Mouse (Mus musculus) adrenal gland, adult 8-10 months (tissue): ENCODE results near the gene Ak5. TPM values are rescaled to one million over a fixed set of nuclear protein-coding genes. Genes with fewer than 3 reads are reported as not detected.
A peak's percentile ranks its signal among the peaks of the same experiment; 100 is the strongest.
"Not testable (repeated sequence)": the region's sequence is repeated elsewhere in the genome, so short reads cannot be mapped to it uniquely, and the experiment has no call there.

Experiments used
- DNase-seq: peaks from one replicate; pipeline ENCODE4 v3.0.0; 2022
- total RNA-seq, 4 experiments: library from RNA; stranded (reverse); gene quantifications; 2 replicates each; pipeline ENCODE4 v1.2.4; 2022

The Ak5 gene
- 1 to 10 TPM; 3.3 to 4.9 (median 4.7) TPM for total RNA-seq

DNA sequence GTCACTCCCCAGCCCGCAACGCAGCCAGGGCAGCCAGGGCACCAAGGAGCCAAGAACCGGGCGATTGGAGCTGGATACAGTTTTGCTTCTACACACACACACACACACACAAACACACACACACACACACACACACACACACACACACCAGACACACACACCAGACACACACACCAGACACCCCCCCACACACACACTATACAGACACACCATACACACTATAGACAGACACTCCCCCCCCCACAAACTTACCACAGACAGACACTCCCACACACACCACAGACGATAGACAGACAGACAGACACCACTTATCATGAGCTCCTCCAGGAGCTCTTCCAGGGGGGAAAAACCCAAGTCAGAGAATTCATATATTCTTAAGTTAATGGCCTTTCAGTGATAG lies at the start of gene Ak5:
Gene Ak5, minus strand, starts transcription at position 122 of the 400 bp plus-strand sequence.
- no peak for DNase-seq

DNA sequence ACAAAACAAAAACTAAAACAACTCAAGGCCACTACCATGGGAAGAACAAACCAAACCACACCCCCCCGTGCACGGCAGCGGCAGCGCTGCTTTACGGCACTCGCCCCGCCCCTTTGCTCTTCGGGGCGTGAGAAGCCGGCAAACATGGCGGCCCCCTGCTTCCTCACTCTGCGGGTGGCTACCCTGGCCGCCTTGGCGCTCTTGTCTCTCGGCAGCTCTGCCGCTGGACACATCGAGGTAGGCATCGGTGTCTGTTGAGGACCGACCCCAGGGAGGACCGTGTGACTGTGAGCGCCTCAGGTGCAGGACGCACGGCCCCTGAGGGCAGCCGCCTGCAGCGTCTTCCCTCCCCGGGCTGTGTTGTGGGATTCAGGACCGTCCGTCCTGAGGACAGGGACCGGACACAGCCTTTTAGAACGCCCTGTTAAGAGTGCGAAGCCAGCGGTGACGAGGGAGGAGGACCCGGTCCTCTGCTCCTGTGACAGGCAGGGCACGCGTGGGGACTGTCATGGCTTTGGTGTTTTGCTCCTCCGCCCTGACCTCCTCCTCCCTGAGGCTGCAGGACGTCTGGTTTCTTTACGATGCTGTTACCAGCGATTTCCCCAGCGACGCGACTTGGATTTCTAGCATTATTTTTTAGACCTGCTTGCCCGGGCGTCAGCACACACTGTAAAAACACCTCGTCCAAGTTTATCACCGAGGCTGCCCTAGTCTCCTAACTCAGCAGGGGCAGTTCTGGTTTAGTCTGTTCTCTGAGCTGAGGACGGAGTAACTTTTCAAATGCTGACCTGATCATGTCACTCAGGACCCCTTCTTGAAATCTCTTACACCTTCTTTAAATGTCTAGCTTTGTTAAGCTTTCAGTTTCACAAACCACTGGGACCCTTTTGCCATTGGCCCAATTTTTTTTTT lies 46.1 kb upstream of the Ak5 start, which contains the start of gene Pigk:
Gene Pigk, plus strand, starts transcription at position 110 of the 912 bp plus-strand sequence.
- DNase-seq, result peak; percentile 88

DNA sequence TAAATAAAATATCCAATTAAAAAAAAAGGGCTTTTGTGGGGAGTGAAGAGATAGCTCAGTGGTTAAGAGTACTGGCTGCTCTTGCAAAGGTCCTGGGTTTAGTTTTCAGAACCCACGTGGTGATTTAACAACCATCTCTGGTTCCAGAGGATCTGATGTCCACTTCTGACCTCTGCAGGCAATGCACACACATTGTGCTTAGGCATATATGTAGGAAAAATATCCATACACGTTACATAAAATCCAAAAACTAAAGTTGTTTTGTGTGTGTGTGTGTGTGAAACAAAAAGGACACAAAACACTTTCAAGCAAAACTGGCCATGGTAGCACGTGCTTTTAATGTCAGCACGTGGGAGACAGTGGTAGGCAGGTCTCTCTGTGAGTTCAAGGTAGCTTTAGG lies 44.8 kb upstream of the Ak5 start:
- DNase-seq, result no peak

DNA sequence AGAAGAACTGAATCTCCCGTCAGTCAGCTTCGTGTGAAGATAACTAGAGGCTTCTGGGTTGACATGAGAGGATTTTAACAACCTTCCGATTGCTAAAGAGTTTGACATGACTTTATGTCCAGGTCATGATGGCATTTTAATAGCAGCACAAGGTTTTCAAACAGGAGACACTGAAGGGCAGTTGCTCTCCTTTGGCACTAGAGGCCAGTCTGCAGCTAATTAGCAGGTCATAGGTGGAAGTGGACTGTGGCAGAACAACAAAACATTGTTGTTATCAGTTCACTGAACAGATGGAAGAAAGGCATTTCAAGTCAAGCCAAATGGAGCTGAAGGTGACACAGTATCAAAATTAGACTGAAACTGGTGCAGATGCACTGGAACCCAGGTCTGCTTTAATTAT lies 41.8 kb upstream of the Ak5 start:
- DNase-seq, result no peak

DNA sequence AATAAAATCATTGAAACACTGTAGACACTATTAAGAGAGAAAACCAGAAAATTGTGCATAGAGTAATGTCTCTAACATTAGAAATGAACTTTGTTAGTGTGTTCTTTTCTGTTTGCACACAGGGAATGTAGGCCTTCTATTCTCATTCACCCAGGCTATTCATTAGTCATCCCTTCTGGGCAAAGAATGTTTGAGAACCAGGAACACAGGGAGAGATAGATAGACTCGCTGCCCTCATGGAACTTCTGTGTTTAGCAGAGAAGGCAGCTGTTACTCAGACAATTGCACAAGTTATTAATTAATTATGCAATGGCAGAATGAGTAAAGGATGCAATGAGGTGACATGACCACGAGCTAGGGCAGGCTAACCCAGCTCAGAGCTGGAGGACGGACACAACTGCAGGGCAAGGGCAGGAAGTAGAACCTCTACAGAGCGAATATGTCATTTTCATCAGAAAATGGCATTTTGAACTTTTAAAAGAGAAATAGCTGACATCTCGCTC lies 39.2 kb upstream of the Ak5 start:
- DNase-seq, result no peak

DNA sequence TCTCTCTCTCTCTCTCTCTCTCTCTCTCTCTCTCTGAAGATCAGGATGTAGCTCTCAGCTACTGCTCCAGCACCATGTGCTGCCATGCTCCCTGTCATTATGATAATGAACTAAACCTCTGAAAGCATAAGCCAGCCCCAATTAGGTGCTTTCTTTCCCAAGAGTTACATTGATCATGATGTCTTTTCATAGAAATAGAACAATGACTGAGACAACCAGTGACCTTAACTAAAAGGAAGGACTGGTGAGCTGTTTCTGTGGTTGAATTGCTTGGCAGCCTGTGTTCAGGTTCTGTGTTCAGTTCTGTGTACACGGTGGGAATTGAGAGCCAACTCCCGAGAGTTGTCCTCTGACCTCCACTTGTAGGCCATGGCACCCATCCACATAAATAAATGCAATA lies 38.7 kb upstream of the Ak5 start:
- DNase-seq, result no peak

DNA sequence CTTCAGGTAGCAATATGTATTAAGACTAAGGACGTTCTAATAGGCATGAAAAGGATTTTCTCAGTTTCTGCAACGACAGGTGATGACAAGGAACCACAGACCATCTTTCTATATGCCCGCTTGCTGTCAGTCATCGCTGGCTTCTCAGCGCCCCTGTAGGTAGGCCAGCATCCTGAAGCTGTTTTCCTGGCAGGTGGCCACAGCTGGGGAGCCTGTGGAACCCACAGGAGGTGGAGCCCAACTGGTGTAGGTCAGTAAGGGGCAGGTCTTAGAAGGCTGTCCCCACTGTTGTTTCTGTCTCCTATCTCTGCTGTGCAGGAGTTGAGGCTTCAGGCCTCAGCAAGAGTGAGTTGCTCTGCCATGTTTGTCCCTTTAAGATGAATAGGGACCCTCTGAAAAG lies 37.7 kb upstream of the Ak5 start:
- no peak for DNase-seq

DNA sequence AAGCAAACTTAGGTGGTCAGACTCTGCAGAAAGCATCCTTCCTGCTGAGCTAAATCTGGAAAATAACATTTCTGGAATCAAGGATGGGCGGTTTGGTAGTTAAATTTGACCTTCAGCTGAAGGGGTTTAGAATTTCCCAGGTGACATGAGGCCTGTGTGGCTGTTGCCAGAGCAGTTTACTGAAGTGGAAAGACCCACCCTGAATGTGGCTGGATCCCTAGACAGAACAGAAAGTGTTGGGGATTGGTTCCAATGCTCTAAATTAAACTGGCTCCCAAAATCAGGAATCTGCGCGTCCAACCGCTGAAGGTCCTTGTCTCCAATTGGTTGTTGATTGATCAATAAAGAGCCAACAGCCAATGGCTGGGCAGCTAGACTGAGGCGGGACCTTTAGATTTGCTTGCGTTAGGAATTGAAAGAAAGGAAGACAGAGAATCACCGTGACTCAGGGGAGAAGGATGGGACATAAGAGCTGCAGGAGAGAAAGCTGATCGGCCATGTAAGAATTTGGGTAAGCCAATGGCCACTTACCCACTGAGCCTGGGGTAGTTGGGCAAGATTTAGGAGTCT lies 34.2 kb upstream of the Ak5 start:
- DNase-seq, result no peak

DNA sequence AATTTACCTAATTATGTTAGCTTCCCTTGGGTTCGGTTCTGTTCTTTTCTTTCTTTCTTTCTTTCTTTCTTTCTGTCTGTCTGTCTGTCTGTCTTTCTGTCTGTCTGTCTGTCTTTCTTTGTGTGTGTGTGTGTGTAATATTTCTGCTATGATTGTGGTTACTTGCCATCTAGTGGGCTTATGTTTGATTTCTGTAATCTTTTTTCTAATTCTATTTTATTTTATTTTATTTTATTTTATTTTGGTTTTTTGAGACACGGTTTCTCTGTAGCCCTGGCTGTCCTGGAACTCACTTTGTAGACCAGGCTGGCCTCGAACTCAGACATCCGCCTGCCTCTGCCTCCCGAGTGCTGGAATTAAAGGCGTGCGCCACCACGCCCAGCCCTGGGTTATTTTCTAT lies 33.4 kb upstream of the Ak5 start:
- not testable (repeated sequence) for DNase-seq

DNA sequence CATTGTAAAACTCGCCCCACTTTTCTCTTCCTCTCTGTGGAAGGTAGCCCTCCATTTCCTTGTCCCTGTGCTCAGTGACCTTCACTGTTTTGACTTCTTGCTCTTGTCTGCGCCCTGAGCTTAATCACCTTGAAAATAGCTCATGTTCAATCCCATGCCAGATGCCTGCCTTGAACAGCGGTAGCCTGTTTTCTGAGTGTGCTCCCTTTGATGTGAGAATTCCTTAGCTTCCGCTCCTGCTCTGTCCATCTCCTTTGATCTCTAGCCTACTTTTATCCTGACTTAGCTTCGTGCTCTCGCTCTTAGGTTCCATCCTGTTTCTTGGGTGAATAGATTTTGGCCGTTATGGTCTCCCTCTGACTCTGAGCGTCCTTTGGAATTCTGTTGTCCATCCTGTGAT lies 31.1 kb upstream of the Ak5 start:
- no peak for DNase-seq

DNA sequence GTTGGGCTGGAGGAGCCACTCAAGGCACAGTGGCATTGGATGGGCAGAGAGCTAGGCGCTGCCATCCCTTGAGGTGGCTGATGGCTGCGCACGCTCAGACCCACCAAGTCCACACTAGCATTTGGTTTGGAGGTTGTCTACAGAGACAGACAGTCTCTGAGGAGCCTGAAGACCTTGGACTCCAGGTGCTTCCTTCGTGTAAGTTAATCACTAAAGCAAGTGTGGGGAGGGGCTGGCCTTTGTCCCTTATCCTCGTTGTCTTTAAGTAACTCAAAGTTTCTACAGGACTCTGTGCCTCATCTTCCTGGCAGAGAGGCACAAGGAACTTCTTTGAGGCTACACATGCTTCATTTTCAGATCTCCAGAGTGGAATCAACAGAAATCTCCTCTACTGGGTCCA lies 29.9 kb upstream of the Ak5 start:
- DNase-seq, result no peak

DNA sequence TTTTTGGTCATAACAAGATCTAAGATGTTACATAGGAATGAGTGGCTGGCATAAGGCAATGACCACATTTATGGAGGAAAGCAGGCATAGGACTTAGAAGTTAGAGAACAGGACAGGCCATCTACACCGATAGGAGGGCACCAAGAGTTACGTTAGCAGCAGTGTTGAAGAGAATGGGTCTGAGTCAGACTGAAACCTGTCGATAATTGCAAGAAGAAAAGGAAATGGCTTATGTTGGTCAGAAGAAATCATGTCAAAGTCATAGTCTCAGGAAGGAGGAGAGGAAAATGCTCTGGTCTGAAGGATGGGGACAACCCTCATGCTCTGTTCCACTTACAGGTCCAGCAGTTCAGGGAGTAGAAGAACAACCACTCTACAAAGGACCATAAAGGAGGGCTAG lies 26.8 kb upstream of the Ak5 start:
- DNase-seq, result no peak

DNA sequence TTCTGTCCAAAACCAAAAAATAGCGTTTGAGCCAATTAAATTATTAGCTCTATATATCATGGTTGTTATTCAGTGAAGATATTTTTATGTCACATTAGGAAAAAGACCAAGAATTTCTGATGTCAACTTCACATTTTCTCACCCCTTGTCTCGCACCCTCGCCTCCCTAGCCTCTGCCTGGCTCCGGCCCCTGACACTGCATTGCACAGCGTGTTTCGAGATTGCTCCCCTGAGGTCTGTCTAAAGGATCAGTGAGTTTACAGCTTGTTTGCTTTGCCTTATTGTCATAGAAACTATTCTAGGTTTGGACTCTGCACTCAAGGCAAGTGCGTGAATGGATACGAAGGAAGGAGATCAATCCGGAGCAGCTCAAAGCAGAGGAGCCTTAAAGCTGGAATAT lies 20.9 kb upstream of the Ak5 start:
- no peak for DNase-seq

DNA sequence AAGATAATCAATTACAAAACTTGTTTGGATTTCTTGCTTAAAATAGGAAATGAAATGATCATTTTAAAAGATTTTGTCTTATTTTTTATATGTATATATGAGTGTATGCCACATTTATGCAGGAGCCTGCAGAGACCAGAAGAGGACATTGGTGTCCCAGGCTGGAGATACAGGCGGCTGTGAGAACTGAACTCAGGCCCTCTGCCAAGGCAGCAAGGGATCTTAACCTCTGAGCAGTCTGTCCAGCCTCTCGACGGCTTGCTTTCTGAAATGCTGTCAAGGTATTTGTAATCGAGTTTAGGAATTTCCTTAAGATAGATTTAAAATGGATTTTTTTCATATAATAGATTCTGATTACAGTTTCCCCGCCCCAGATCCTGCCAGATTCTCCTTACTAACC lies 20.4 kb upstream of the Ak5 start:
- no peak for DNase-seq

DNA sequence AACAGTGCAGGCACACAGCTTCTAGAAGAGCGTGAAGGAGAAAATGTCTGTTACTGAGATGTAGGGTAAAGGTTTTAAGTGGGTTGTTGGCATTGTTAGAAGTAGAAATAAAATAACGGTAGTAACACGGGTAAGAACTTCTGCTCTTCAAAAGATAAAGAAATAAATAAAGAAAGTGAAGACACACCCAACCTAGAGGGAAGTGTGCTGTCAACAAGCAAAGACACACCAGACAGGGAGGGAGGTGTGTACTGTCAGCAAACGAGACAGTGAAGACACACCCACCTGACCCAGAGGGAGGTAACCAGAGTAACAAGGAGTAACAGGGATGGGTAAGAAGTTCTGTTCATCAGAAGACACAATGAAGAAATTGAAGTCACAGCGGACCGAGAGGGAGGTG lies 6.5 kb upstream of the Ak5 start:
- no peak for DNase-seq

DNA sequence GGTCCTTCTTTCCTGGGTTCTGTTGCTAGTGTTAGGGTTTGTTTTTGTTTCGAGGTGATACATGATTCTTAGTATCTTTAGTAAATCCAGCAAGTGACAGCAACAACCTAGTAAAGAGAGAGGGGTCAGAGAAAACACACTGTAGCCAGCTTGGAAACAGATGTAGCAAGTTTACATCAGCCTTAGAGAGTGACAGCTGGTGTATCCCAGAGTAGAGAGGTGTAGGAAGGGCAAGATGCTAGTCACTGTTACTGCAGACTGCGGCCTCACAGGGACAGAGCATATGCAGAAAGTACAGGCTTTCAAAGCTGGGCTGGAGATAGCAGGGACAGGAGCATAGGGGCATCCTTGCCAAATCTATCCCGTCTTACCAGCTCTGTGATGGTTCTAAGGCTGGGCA lies 1.6 kb upstream of the Ak5 start:
- no peak for DNase-seq

DNA sequence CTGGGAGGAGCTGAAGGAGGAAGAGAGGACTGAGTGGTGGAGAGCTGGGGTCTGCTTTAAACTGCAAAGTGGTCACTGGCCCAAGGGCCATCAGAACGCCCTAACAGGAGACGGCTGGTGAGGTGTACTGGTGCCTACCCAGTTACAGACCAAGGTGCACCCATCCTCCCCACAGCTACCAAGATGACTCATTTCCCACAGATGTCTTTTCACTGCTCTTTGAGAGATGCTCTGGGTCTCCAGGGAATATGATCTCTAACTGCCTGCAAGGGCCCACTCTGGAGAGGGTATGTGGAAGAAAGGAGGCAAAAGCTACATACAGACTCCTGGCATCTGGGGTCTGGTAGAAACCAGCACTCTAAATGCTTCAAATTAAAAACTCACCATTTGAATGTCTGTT lies 633 bp upstream of the Ak5 start:
- DNase-seq, result no peak

DNA sequence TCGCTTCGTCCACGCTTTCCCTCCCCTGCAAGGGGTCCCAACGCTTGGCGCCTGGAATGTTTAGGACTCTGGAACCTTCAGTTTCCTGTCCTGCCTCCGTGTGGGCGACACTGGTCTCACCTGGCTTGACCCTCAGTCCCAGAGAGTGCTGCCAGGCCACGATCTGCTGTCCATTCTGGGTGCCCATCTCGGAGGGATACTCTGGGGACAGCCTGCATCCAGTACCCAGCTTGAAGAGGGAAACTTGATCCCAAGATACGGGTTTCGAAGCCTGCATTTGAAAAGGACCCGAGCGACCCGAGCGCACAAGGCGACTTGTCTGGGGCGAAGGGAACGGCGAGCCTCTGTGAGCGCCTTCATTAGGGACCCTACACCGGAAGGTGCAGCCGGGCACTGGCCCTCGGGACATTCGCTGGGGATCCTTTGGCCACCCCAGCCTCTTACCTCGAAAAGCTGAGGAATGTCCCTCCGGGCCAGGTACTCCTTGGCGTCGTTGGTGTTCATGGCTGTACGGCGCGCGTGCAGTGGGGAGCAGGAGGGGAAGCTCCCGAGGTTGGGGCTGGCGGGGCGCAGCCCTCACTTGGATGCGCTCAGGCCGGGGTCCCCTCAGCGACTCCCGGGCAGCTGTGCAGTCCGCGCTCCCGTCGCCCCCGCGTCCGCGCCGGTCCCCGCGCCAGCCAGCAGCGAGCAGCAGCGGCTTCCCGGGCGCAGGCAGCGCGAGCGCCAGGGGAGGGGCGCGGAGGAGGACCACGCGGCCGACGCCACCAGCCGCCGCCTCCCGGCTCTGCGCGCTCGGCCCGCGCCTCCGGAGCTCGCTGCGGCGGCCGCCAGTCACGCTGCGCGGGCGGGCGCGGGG lies 576 bp downstream of the Ak5 start:
- DNase-seq, result no peak

DNA sequence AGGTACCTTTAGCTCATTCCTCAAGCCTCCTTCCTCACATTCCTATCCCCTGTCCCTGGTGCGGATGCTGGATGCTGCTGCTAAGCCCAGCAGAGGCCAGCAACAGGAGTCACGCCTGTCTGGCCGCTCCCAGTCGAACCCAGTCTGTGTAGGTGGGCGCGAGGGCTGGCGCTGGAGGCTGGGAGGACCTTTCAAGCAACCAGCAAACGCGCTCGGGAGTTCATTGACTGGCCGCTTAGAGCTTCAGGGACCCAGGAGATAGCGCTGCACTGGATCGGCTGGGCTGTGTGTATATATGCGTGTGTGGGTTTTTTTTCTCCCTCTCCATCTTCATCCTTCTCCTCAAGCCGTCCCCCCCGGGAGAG lies 1.2 kb downstream of the Ak5 start:
- DNase-seq, result no peak

DNA sequence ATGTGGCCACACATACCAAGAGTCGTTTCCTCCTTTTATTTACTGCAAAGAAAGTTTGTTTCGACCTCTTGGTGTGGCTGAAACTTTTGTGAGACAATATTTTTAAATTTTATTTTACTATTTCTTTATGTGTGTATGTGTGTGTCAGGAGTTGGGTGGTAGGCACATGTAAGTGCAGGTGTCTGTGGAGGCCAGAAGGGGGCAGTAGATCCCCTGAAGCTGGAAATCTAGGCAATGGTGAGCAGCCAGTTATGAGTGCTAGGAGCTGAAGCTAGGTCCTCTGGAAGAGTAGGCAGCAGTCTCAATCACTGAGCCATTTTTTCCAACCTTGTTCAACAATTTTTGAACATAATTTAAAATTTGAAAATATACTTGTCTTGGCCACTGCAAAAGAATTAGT lies 9.6 kb downstream of the Ak5 start:
- DNase-seq, result no peak

DNA sequence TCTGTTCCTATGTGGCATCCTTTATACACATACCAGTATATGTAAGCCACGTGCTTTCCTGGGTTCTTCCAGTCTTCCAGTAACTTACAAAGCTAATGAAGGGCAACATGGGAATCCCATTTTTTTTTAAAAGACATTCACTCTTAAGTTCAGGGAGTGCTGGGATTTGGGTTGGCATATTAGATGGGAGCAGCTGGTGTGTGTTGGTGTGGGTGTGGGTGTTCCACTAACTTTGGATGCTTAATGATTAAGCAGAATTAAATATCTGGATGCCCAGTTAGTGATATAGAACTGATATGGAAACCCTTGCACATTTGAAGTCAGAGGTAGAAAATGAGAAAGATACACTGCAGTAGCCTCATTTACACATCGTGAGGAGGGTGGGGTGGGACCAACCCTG lies 16.2 kb downstream of the Ak5 start:
- no peak for DNase-seq

DNA sequence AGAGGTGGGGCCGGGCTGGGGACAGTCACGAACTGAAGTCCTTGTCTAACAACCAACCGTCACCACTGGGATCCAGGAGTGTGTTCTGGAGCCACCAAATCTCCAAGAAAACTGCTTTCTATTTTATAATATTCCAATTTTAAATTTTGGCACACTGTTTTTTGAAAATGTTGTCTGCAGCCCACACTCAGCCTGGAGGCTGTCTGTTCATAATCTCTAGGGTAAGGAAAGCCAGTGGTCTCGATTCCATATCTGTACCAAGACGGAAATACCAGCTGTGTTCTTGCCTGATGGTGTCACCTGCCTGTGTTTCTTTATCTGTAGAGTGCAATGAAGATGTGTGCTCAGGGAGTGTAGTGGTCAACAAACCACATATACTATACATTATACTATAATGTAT lies 23.6 kb downstream of the Ak5 start:
- no peak for DNase-seq
